Mouse (Mus musculus) layer of hippocampus, adult 2 months (tissue): Measurements from ENCODE around the gene Myo1d. TPM values are rescaled to one million over a fixed set of nuclear protein-coding genes. Genes with fewer than 3 reads are reported as not detected.

Experiments
- DNase-seq, 2 experiments: peaks; one replicate each; pipeline ENCODE4 v3.0.0; 2022; ENCODE audit warnings: low spot score in 2 of 2
- H3K27ac ChIP-seq: fragments of 200-600 bp; 2 replicates; pipeline ENCODE4 v1.8.1; 2022
- H3K4me3 ChIP-seq: fragments of 200-600 bp; 2 replicates; pipeline ENCODE4 v1.8.1; 2022; ENCODE audit warnings: mild to moderate bottlenecking
- CTCF ChIP-seq: fragments of 200-600 bp; conservative IDR thresholded peaks from 2 replicates; pipeline ENCODE4 v1.8.1; 2022; ENCODE audit warnings: antibody characterized with exemption, mild to moderate bottlenecking, moderate library complexity
- total RNA-seq, 2 experiments: library from RNA; stranded (reverse); gene quantifications; 2 replicates each; pipeline ENCODE4 v1.2.3; 2021

Gene Myo1d
- total RNA-seq, 2 experiments from 2014 or later = 6.2 to 8.0 TPM

DNA sequence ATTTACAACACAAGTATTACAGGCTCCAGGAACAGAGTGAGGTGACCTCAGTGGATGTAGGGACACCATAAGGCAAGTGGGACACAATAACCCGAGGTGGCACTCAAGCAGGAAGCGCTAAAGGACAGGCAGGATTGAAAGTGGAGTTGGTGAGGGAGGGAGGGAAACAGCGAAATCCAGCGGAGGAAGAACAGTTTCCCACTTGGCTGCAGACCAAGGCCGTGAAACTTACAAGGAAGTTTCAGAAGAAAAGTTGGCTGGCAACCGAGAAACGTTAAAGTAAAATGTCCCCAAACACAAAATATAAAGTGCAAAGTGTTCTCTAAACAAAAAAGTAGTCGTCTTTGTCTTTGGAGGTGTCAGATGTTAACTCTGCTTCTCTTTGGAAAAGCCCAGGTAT lies 15.6 kb upstream of the Myo1d start:
- Histone ChIP-seq H3K4me3 (no peak overlapping the region), H3K27ac (no peak overlapping the region)
- TF ChIP-seq CTCF = no peak
- DNase-seq = no peak

DNA sequence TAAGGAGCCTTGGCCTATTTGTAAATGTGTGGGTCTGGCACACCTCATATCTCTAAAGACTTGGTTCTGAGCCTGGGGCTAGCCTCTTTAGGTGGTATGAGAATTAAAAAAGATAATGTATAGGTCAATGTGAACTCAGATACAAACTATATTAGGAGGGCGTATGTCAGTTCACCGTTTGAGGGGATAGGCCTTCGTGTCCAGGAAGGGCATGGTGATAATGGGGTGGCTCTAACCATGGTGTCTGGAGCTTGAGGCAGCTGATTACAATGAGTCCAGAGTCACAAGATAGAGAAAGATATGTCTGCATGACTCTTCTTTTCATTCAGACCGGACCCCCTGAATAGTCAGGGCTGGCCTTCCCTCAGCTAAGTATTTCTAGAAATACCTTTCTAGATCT lies 14.5 kb upstream of the Myo1d start:
- Histone ChIP-seq H3K27ac (no peak overlapping the region), H3K4me3 (no peak overlapping the region)
- DNase-seq = no peak
- TF ChIP-seq CTCF = no peak

DNA sequence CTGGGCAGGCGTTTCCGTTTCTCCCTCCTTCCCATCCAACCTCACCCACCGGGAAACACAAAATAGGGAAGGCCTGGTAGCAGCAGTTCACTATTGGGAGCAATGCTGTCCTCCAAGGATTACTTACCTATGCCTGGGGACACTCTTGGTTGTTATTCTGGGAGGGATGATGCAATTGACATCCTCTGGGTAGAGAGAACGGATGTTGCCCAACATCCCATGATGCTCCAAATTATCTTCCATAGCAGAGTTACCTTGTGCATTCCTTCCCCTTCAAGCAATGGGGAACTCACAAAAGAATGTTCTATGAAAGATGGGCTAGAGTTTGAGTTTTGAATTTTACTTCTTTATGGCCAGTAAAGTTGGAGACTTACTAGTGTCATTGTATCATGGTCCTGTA lies 13.6 kb upstream of the Myo1d start:
- Histone ChIP-seq H3K4me3 (no peak overlapping the region), H3K27ac (no peak overlapping the region)
- no peak for DNase-seq
- no peak for TF ChIP-seq CTCF

DNA sequence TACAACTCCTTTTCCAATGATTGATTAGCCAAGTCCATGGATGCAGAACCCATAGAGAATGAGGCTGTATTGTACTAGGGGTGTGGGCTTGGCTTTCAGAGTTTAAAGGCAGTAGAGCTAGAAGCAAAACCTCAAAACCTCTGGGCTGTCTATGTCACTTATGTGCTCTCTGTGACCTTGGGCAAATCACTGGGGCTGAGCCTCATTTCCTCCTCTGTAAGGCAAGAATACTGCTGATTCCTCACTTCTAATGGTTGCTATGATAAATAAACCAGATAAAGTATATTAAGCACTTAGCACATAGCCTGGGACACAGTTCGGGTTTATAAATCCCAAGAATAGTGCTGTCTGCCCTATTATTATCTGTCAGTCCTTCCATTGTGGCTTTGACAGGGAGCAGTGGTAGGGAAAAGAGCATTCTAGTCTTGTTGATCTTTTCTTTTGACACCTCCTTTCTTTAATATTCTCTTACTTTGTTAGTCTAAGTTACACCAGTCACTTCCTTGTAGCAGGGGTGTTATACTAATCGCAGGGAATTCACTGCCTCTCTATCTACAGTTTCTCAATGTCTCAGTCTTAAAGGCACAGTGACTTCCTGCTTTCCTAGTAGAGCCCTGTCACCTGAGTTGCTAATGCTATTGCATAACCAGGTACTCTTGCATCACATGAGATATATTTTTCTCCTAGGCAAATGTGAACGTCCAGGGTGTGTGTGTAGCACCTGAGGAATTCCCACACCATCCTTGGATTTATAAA lies 12.0 kb upstream of the Myo1d start:
- no peak overlapping the region for H3K4me3 ChIP-seq
- H3K27ac ChIP-seq = no peak overlapping the region
- no peak for TF ChIP-seq CTCF
- no peak for DNase-seq

DNA sequence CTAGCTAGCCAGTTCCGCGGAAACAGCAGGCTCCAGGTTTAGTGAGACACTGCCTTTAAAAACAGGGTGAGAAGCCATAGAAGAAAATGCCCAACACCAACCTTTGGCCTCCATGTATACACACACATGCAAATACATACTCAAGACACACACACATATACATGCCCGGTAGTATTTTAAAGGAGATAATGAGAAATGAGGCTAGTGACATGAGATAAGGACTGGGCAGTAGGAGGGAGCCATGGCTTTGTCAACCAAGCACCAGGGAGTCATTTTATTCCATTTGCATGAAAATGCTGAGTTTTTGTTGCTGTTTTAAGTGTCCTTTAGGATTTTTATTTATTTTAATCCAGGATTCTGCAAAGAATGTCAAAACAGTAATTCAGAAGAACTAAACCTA lies 10.6 kb upstream of the Myo1d start:
- DNase-seq = no peak
- no peak for TF ChIP-seq CTCF
- no peak overlapping the region for H3K4me3 ChIP-seq
- H3K27ac ChIP-seq = no peak overlapping the region

DNA sequence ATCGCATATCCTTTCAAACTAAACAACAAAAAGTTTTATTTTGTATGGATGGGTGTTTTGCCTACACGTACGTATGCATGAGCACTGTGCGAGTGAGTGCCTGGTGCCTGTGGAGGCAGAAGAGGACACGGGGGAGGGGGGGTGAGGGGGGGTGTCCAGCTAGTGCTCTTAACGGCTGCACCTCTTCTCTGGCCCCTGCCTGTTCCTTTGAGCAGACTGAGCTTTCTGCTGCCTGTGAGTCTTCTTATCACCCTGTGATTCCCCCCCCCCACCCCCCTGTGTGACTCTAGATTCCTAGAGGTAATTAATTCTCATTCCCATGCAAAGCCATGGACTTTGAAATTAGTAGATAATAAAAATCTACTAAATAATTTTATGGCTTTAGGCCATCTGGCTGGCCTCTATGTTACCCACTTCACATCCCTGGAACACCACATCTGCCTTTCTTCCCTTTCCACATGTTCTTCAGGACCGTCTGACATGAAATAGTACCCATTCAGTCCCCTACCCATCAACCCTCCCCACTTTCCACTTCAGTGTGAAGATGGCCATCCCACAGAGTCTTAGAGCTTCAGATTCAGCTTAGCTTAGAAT lies 9.9 kb upstream of the Myo1d start:
- no peak for TF ChIP-seq CTCF
- DNase-seq = no peak
- no peak overlapping the region for H3K27ac ChIP-seq
- no peak overlapping the region for H3K4me3 ChIP-seq

DNA sequence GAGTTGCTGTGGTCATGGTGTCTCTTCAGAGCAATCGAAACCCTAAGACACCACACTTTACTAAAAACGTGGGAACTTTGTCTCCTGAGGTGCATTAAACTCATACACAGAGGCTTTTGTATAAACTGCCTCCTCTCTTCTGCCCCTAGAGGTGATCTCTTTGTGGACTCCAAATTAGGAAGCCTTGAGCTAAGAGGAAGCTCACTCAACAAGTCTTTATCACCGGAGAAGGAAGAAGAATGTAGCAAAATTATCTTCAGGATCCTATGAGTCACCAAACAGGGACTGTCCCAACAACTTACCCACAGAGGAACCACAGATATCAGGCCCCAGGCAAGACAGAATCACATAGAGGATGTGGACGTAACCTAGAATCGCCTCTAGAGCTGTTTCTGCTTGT lies 5.8 kb upstream of the Myo1d start:
- TF ChIP-seq CTCF = peak; percentile 45
- no peak overlapping the region for H3K27ac ChIP-seq
- no peak for DNase-seq
- no peak overlapping the region for H3K4me3 ChIP-seq

DNA sequence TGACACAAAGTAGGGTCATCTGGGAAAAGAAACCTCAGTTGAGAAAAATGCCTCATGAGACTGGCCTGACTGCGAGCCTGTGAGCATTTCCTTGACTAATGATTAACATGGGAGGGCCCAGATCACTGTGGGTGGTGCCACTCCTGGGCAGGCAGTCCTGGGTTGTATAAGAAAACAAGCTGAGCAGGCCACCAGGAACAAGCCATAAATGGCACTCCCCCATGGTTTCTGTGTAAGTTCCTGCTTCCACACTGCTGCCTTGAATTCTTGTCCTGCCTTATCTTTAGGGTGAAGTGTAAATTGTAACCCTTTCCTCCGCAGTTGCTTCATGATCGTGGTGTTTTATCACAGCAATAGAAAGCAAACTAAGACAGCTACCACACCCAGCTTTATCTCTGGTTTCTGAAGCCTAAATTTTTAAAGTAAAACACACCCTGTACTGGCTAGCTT lies 4.5 kb upstream of the Myo1d start:
- H3K4me3 ChIP-seq = no peak overlapping the region
- H3K27ac ChIP-seq = no peak overlapping the region
- no peak for DNase-seq
- TF ChIP-seq CTCF = no peak

DNA sequence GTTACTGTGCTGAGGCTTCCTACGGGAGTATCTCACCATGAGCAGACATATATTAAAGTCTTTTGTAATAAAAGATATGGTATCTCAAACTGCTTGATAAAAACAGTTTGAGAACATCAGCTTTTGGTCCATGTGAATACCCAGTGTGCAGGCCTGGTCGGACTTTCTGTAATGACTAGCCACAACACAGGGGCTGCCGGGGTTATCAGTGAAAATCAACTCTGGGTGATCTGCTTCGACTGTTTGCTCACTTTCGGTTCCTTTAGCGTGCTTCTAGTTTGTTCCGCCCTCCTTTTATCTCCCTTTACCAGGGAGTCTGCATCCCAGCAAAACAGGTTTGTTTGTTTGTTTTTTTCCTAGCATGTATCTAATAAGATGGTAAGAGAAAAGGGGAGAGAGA lies 3.6 kb upstream of the Myo1d start:
- no peak overlapping the region for H3K27ac ChIP-seq
- no peak for TF ChIP-seq CTCF
- no peak for DNase-seq
- H3K4me3 ChIP-seq = no peak overlapping the region

DNA sequence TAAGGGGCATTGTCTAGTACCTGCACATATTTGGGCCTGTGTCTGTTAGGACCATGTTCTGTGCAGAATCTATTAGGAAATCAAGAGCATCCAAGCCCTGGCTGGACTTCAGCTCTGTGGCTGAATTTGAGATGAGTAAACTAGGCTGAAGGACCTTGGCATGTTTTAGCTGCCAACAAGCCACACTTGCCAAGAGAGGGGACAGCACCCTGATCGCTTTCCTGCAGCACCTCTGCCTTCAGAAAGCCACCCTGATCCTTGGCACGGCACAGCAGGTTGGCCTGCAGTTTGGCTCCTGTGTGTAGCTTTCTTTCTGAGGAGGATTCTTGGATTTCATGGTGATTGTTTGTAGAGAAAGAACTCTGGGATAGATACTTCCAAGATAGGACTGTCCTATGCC lies 1.7 kb upstream of the Myo1d start:
- Histone ChIP-seq H3K27ac (no peak overlapping the region), H3K4me3 (no peak overlapping the region)
- DNase-seq = no peak
- TF ChIP-seq CTCF = no peak

DNA sequence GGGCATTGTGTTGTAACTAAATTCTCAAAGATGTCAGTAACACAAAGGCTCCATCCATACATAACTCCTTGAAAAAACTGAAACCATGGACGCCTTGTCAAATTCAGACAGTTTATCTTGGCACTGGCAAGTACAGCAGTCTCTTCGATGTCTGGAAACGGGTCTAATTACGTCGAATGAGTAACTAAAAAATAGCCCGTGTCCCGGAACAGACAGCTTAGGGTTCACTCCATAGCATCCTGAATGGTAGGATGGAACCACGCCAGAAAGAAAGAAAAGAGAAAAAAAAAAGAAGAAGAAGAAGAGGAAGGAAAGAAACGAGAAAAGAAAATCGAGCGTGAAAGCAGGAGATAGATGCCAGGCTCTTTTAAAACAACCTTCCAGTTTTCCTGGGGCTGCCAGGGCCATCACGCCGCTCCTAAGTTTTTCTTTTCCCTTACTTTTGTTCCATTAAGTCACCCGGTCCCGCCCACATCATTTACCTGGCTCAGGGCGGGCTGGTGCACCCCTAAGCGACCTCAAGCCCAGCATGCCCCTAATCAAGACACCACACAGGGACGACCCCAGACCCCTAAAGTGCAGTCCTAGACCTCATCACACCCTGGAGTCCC lies 804 bp downstream of the Myo1d start:
- TF ChIP-seq CTCF = no peak
- Histone ChIP-seq H3K27ac (peak overlapping the region; percentile 87), H3K4me3 (peak overlapping the region; percentile 59)
- no peak for DNase-seq

DNA sequence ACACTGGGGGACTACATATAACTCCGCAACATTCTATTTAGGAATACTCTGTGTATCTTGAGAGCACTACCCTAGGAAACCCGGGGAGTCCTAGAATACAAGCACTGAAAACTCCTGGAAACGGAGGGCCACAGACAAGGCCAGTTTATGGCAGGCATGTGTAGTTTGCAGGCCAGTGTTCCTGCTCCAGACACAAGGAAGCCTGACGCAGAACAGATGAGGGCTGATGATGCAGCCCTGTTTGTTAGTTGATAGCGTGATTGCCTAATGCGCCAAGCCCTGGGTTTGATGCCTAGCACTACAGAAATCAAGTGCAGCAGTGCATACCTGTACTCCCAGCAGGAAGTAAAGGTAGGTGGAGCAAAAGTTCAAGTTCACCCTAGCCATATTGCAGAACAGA lies 1.7 kb downstream of the Myo1d start:
- Histone ChIP-seq H3K4me3 (no peak overlapping the region), H3K27ac (no peak overlapping the region)
- DNase-seq = no peak
- no peak for TF ChIP-seq CTCF

DNA sequence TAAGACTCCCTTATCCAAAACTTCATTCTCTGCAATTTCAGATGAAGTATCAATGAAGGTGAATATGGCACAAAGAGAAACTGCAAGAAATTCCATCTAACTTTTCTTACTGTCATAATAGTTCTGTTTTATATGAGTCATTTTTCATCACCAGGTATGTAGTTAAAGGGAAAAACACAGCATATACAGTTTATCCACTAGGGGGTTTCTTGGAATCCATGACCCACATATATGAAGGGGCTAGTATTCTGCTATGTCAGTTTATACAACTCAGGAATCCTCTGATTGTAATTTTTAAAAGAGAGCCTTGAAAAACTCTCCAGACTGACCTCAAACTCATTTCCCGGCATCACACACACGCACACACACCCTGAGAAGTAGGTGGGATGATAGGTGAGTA lies 2.1 kb downstream of the Myo1d start:
- DNase-seq = no peak
- Histone ChIP-seq H3K27ac (no peak overlapping the region), H3K4me3 (no peak overlapping the region)
- peak; percentile 56 for TF ChIP-seq CTCF

DNA sequence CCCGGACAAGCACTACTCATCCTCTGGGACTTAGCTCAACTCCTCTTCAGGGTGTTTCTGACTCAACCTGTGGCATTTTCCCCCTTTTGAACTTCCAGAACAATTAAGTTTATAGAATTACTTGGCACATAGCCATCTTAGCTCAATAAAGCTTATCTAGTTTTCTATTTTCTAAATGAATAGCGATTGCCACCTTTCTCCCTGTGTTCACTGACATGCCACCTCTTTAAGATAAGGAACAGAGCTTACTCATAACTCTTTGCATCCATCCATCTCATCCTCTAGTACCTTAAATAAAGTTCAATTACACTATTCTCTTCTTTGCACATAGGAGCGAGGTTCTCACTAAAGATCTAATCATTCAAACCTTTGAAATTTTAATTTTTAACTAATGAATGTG lies 4.3 kb downstream of the Myo1d start:
- Histone ChIP-seq H3K27ac (no peak overlapping the region), H3K4me3 (no peak overlapping the region)
- TF ChIP-seq CTCF = no peak
- DNase-seq = no peak
